Mouse (Mus musculus): ENCODE measurements around the gene Gm14295.
"Not testable (repeated sequence)": the region's sequence is repeated elsewhere in the genome, so short reads cannot be mapped to it uniquely, and the experiment has no call there.

Gm14295 gene

DNA sequence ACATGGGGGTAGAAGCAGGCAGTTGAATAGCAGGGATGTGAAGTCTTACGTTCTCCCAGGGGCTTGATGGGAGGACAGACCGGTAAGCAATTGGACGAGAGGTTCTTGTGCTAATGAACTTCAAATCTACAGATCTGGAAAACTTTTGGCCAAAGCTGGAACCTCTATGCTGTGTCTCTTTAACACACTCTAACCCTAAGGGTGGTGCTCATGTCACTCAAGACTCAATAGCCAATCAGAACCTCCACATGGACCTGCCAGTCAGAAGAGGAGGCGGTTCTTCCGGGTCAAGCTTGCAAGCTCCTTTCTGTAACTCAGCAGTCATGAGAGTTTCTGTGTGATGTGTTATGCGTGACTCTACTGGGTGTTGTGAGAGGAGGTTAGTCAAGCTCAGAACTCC, at the start of gene Gm14295:
TSS of gene Gm14295 (plus strand) at position 301 of the 400 bp plus-strand sequence.
- in situ Hi-C loops (cut with MboI), result not testable (repeated sequence)

GRCm38 (mm10) chr2:176798785-176799184, 373 bp downstream of the Gm14295 start:
- in situ Hi-C loops (cut with MboI), result not testable (repeated sequence)

DNA sequence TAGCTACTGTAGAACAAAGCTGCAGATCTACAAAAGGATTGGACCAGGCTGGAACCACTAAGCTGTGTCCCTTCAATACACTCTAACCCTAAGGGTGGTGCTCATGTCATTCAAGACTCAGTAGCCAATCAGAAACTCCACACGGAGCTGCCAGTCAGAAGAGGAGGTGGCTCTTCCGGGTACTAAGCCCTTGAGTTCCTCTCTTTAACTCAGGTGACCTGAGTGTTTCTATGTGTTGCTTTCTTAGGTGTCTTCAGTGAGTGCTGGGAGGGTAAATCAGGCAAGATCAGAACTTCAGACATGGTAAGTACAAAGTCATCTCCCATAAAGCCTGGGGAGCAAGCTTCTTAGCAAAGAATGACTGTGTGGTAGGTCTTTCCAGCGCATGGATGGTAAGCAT, 32.4 kb downstream of the Gm14295 start, which contains the start of gene Gm14408:
TSS of gene Gm14408 (plus strand) at position 301 of the 400 bp plus-strand sequence.
- in situ Hi-C loops (cut with MboI), result not testable (repeated sequence)
